Mouse (Mus musculus): Measurements from ENCODE around the gene Strada. TPM values are rescaled to one million over a fixed set of nuclear protein-coding genes. Genes with fewer than 3 reads are reported as not detected.

Gene Strada
- total RNA-seq, 4 experiments from 2014 or later: 29.2 to 33.2 (median 31.0) TPM

- DNase-seq (ENCODE audit: low spot score in 2 of 2): no peak
Observed at GRCm38 (mm10) chr11:106191716-106192115, 10.3 kb downstream of the Strada start.

GRCm38 (mm10) chr11:106187326-106187725 is 14.6 kb downstream of the Strada start:
- DNase-seq (ENCODE audit: low spot score in 2 of 2): no peak

- no peak for DNase-seq (ENCODE audit: low spot score in 2 of 2)
Observed at GRCm38 (mm10) chr11:106180449-106180801, 21.5 kb downstream of the Strada start.

GRCm38 (mm10) chr11:106179711-106180448 is 22.1 kb downstream of the Strada start:
- DNase-seq (ENCODE audit: low spot score in 2 of 2): peak in 1 of 2 experiments; percentile 64

GRCm38 (mm10) chr11:106178036-106178782 is 23.8 kb downstream of the Strada start:
- DNase-seq (ENCODE audit: low spot score in 2 of 2): no peak

GRCm38 (mm10) chr11:106176372-106176771 is 25.6 kb downstream of the Strada start:
- DNase-seq (ENCODE audit: low spot score in 2 of 2): no peak

- DNase-seq (ENCODE audit: low spot score in 2 of 2): no peak
Observed at GRCm38 (mm10) chr11:106175081-106175480, 26.9 kb downstream of the Strada start.

- DNase-seq (ENCODE audit: low spot score in 2 of 2): no peak
Observed at GRCm38 (mm10) chr11:106174372-106174771, 27.6 kb downstream of the Strada start.

GRCm38 (mm10) chr11:106173228-106173627 is 28.7 kb downstream of the Strada start:
- no peak for DNase-seq (ENCODE audit: low spot score in 2 of 2)

GRCm38 (mm10) chr11:106170807-106171206 is 31.2 kb downstream of the Strada start:
- no peak for DNase-seq (ENCODE audit: low spot score in 2 of 2)

- no peak for DNase-seq (ENCODE audit: low spot score in 2 of 2)
Observed at GRCm38 (mm10) chr11:106167435-106167834, 34.5 kb downstream of the Strada start.

GRCm38 (mm10) chr11:106164601-106165180 is 37.3 kb downstream of the Strada start:
- no peak for DNase-seq (ENCODE audit: low spot score in 2 of 2)

GRCm38 (mm10) chr11:106163546-106163945 is 38.4 kb downstream of the Strada start:
- DNase-seq (ENCODE audit: low spot score in 2 of 2): no peak

- no peak for DNase-seq (ENCODE audit: low spot score in 2 of 2)
Observed at GRCm38 (mm10) chr11:106162237-106162636, 39.7 kb downstream of the Strada start.

- peak; percentile 89 to 90 for DNase-seq (ENCODE audit: low spot score in 2 of 2)
Observed at GRCm38 (mm10) chr11:106160841-106161721, 40.9 kb downstream of the Strada start, which contains the start of the genes Gm10840 and Limd2. Gene Gm10840 (plus strand): TSS chr11:106160850. Gene Limd2 (minus strand): TSS chr11:106160860.

- DNase-seq (ENCODE audit: low spot score in 2 of 2): peak; percentile 77
Observed at GRCm38 (mm10) chr11:106159921-106160840, 41.8 kb downstream of the Strada start.

GRCm38 (mm10) chr11:106159216-106159920 is 42.6 kb downstream of the Strada start:
- DNase-seq (ENCODE audit: low spot score in 2 of 2): no peak

GRCm38 (mm10) chr11:106158930-106159215 is 43.1 kb downstream of the Strada start:
- DNase-seq (ENCODE audit: low spot score in 2 of 2): no peak

- DNase-seq (ENCODE audit: low spot score in 2 of 2): no peak
Observed at GRCm38 (mm10) chr11:106158081-106158929, 43.7 kb downstream of the Strada start.
